Mouse (Mus musculus): ENCODE results near the gene Clic1.
A peak's percentile ranks its signal among the peaks of the same experiment; 100 is the strongest.
"Not testable (repeated sequence)": the region's sequence is repeated elsewhere in the genome, so short reads cannot be mapped to it uniquely, and the experiment has no call there.

Gene Clic1

DNA sequence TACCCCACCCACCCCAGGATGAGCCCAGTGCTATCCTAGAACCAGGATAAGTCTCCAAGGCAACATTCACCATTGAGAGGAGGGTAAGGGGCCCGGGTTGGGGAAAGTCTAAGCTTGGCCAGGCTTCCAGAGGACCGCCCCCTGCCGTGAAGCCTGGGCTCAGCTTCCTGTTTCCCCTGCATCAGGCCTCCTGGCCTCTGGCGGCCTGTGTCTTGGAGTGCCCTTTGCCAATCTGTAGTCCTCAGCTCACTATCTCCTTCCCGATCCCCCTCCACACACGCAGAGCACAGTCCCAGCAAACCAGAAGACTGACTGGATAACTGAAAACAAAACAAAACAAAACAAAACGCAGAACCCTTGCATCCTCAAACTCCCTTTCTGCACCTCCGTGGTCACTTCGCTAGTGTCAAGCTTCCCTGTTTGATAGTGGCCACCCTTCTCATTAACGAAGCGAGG is at the start of gene Clic1:
Gene Clic1 (plus strand): TSS at position 406 of the 456 bp plus-strand sequence.
- DNase-seq (ENCODE audit: low spot score): peak; percentile 70

DNA sequence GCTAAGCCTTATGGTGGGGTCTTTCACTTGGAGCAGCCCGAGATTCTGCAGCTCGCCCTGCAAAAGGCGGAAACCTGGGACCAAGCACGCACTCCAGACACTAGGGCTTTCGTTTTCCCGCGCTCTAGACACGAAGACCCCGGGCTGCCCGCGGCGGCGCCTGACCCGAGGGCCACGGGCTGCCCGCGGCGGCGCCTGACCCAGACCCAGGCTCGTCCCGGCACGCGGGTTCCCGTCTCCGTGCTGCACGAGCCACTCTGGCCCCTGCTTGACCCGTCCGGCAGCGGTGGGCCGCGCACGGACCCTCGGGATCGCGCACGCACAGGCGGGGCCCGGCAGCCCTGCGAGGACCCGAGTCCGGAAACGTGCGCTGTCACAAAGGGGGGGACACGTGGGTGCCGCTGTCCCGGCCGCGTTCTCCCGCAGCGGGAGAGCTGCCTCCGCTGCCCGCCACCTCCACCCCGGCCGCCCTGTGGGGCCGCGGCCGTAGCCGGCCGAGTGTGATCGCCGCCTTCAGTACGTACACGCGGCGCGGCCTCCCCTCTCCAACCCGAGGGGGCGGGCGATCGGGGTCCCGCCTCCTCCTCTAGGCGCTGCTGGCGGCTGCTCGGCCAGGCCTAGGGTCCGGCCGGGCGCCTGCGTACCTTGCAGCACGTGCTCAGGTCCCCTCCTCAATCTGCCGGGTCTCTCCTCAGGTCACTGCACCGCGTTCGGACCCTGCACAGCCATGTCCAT is 48.9 kb upstream of the Clic1 start, which contains the start of gene Vars:
Gene Vars (plus strand): TSS at position 271 of the 735 bp plus-strand sequence.
- DNase-seq (ENCODE audit: low spot score): peak; percentile 83

DNA sequence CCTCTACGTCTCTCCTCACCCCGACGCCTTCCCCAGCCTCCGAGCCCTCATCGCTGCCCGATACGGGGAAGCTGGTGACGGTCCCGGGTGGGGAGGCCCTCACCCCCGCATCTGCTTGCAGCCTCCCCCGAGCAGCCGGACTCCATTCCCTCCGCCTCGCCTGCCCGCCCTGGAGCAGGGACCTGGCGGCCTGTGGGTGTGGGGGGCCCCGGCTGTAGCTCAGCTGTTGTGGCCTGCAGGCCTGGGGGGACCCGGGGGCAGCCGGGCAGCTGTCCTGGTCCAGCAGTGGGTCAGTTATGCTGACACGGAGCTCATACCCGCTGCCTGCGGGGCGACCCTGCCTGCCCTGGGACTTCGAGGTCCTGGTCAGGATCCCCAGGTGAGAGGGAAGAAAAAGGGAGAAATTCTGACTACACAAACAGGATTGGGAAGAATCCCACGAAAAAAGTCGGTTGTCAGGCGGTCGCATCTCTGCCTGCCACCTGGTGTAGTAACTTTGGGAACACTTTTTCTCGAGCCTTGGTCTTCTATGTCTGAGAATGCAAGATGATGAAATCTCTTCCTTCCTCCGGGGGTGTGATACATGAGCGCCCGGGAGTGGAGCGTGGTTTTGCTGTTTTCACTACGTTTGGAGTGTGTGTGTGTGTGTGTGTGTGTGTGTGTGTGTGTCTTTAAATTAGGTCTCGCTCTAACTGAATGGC is 48.2 kb upstream of the Clic1 start:
- DNase-seq (ENCODE audit: low spot score): no peak

DNA sequence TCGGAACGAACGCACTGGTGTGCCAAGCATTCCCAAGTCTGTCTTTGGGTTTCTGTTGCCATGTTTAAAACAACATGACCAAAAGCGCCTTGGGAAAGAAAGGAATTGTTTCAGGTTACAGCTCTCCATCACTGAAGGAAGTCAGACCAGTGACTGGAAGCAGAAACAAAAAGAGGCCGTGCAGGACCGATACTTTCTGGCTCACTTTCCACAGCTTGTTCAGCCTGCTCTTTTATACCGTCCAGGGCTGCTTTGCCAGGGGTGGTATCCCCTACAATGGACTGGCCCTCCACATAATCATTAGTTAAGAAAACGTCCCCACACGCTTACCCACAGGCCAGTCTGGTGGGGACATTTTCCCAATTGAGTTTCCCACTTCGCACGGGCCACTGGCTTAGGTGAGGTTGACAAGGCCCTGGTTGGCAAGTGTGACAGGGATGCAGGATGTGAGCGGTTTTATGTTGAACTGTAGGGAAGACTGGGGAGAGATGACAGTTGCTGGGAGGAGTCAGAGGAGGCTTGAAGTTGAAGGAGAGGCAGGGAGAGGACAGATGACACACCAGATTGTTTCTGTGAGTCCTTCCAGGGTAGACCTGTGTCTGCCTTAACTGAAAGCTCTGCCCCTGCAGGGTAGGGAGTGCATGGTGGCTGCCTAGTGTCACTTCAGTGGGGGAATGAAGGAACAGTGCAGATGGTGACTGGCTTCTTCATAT is 47.5 kb upstream of the Clic1 start:
- DNase-seq (ENCODE audit: low spot score): no peak

DNA sequence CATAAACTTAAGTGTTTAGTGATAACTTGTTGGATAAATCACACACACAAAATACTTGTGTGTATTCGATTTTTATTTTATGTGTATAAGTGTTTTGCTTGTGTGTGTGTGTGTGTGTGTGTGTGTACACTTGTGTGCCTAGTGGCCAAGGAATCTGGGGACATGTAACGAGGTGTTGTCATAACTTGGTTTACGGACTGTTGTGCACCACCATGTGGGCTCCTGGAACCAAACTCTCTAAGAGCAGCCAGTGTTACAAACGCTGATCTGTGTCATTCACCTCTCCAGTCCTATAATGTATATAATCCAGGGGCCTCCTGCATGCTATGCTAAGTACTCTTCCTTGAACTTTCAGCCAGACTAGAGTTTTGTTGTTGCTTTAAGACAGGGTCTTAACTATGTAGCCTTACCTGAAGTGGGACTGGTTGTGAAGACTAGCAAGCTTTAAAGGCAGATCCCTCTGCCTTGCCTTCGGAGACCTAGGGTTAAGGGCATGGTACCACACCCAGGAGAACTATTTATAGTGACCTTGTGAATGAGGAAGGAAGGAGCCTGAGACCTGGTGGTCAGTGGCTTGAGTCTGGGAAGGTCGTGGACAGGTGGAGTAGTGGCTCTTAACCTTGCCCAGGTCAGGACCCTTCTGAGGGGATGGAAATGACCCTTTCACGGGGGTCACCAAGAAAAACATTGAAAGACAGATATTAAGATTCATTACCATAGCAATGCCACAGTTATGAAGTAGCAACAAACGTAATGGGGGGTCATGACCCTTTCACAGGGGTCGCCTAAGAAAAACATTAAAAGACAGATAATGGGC is 46.5 kb upstream of the Clic1 start:
- DNase-seq (ENCODE audit: low spot score): no peak

DNA sequence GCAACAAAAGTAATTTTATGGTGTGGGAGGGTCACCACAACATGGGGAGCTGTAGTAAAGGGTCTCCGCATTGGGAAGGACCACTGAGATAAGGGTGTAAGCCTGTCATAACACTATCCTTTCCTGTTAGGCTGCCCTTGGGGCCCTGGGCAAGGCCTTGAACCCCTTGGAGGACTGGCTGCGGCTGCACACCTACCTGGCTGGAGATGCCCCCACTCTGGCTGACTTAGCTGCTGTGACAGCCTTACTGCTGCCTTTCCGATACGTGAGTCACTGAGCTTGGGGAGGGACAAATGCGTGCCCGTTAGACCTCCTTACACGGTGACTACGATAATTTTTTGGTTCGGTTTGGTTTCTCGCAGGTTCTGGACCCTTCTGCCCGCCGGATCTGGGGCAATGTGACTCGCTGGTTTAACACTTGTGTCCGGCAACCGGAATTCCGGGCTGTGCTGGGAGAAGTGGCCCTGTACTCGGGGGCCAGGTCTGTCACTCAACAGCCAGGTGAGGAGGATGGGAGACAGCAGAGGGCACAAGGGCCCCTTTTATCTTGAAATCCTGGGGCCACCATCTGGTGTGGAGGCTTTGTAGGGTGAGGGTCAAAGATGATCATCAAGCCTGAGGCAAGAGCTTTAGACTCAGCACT is 45.6 kb upstream of the Clic1 start:
- DNase-seq (ENCODE audit: low spot score): no peak

DNA sequence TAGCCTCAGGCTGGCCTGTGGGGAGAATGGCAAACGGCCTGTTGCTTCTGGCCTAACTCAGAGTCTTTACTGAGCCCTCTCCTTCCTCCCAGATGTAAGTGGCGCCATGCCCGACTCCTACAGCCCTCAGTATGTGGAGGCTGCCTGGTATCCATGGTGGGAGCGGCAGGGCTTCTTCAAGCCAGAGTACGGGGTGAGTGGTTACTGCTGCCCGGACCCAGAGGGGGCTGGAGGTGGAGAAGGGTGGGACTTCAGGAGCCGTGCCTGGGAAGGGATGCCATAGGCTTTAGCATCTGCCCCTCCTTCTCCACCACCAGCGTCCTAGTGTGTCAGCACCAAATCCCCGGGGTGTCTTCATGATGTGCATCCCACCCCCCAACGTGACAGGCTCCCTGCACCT is 44.6 kb upstream of the Clic1 start:
- DNase-seq (ENCODE audit: low spot score): no peak

DNA sequence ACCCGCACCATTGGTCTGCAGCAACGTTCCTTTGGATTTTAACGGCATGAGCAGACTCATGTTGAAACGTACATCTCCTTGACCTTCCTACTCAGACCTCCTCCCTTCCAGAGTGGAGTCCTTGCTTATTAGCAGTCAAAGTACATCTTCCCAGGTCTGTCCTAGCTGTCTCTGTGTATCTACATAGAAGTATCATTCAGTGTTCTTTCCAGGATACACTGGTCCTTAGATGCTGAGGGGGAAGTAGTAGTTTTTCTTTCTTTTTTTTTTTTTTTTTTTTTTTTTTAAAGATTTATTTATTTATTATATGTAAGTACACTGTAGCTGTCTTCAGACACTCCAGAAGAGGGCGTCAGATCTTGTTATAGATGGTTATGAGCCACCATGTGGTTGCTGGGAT is 43.9 kb upstream of the Clic1 start:
- not testable (repeated sequence) for DNase-seq (ENCODE audit: low spot score)

DNA sequence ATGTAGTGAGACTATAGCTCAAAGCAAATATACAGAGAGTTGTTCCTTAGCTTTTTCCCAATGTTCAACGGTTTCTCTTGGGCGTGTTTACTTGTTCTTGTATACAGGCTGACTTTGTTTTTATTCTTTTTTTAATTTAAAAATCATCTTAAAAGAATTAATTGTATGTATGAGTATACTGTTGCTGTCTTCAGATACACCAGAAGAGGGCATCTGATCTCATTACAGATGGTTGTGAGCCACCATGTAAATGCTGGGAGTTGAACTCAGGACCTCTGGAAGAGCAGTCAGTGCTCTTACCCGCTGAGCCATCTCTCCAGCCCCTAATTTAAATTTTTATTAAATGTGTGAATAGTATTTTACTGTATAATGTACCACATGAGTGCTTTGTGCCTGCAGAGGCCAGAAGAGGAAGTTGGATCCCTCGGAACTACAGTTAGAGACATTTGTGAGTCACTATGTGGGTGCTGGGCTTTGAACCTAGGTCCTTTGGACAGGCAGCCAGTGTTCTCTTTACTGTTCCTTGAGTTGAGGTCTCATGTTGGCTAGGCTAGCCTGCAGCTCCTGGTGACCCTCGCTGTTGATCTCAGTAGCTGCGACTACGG is 42.3 kb upstream of the Clic1 start:
- DNase-seq (ENCODE audit: low spot score): no peak

DNA sequence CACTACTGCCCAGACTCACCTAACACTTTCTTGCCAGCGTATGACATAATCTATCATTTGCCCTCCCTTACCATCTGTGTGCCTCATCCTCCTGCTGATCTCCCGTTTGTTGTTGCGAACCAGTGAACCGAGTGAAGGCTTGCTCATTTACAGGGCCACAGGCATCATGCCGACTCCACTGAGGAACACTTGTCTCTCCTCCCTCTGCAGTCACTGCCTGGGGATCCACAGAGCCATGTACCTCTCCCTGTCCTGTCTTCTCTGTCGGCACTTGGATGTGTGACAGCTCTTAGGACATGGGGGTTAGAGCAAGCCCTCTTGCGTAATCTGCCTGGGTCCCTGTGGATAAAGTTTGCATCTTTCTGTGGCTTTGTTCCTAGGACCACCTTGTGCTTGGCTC is 40.2 kb upstream of the Clic1 start:
- DNase-seq (ENCODE audit: low spot score): no peak

DNA sequence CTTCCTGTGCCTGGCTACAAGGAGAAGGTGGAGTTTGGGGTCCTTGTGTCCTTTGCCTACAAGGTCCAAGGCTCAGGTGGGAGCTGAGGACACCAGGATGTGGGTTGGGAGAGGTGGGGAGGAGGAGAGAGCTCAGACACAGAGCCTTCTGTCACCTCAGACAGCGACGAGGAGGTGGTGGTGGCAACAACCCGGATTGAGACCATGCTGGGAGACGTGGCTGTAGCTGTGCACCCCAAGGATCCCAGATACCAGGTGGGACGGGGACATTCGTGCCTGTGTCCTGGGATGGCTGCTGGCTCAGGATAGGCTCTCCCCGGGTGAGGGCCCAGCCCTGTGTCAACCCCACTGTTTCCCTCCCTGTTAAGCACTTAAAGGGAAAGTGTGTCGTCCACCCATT is 38.3 kb upstream of the Clic1 start:
- no peak for DNase-seq (ENCODE audit: low spot score)

DNA sequence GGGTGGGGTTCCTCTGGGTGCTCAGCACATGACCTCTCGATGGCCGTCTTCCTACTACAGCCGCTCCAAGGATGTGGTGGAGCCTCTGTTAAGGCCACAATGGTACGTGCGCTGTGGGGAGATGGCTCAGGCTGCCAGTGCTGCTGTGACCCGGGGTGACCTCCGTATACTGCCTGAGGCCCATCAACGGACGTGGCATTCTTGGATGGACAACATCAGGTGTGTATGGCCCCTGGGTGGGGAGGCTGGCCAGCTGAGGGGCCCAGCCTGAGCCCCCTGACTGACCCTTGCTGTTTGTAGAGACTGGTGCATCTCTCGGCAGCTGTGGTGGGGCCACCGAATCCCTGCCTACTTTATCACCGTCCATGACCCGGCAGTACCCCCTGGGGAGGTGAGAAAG is 37.3 kb upstream of the Clic1 start:
- DNase-seq (ENCODE audit: low spot score): no peak

DNA sequence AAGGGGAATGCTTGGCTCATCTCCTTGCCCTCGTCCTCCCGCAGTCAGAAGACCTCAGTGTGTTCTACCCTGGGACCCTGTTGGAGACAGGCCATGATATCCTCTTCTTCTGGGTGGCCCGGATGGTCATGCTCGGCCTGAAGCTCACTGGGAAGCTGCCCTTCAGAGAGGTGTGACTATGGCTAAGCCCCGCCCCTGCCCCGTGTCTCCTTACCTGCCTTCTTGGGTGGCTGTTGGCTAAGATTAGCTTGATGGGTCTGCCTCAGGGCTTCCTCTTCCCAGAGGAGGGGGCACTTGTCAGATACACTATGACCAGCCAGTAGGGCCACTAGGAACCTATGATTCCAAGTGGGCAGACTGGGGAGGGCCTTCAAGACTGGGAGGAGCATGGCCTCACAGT is 36.5 kb upstream of the Clic1 start:
- DNase-seq (ENCODE audit: low spot score): no peak

DNA sequence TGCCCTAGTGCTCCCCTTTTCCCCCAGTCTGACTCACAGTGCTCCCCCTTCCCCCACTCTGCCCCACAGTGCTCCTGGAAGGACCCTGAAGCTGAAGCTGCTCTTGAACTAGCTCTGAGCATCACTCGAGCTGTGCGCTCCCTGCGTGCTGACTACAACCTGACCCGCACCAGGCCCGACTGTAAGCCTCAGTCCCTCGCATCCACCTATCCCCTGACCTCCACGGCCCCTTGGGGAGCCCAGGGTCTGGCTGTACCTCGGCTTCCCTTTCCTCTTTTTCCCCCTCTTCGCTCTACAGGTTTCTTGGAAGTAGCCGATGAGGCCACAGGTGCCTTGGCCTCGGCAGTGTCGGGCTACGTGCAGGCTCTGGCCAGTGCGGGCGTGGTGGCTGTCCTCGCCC is 34.5 kb upstream of the Clic1 start:
- no peak for DNase-seq (ENCODE audit: low spot score)

DNA sequence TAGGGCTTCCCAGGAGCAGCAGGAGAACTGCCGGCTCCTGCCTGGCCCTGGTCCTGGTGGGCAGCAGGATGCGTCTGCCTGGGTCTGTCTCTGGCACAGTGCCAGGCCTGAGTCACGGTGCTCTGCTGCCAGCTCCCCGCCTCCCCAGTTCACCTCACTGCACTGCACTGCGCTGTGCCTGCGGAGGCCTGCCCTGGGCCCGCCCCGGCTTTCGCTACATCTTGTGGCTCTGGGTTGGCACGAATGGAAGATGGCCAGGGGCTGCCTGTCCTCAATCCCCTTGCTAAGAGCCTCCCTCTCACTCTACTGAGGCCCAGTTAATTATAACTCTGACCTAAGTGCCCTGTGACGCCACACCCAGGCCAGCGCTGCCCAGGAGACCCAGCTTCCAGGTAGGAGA is 33.4 kb upstream of the Clic1 start, which contains the start of gene Vwa7:
Gene Vwa7 (plus strand): TSS at position 204 of the 400 bp plus-strand sequence.
- no peak for DNase-seq (ENCODE audit: low spot score)

DNA sequence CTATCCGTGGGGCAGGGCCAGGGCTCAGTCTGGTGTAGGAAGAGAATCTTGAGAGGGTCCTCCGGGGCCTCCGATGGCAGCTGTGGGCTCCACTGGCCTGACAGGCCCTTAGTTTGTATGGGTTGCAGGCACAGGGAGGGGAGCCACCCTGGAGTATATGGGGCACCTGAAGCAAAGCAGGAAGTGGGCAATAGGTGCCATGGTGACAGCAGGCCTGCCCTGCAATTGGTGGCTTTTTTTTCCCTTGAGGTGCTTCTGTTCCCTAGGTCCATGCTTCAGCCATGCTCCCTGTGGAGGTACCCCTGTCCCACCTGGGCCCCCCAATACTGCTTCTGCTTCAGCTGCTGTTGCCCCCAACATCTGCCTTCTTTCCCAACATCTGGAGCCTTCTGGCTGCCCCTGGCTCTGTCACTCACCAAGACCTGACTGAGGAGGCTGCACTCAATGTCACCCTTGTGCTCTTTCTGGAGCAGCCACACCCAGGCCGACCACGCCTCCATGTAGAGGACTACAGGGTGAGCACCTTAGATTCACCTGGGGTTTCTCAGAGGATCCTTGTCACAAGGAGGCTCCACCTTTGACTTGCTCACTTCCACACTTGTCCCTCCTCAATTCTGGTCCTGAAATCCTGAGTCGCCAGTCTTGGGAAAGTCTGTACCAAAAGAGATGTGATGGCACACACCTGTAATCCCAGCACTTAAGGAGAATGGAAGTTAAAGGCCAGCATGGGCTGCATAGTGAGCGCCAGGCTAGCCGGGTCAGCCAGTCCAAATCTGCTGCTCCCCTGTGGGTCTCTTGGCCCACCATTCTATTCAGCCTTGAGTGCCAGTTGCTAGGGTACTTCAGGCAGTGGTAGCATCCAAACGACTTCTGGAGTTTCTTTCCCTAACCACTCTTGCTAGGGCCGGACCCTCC is 32.7 kb upstream of the Clic1 start:
- no peak for DNase-seq (ENCODE audit: low spot score)

DNA sequence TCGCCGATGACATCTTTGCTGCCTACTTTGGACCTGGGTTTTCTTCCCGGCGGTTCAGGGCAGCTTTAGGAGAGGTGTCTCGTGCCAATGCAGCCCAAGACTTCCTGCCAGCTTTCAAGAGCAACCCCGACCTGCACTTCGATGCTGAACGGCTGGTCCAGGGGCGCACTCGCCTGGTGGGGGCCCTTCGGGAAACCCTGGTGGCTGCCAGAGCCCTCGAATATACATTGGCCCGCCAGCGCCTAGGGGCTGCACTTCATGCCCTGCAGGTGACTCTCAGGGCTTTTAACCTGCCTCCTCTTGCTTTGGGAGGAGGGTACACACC is 32.1 kb upstream of the Clic1 start:
- DNase-seq (ENCODE audit: low spot score): no peak

DNA sequence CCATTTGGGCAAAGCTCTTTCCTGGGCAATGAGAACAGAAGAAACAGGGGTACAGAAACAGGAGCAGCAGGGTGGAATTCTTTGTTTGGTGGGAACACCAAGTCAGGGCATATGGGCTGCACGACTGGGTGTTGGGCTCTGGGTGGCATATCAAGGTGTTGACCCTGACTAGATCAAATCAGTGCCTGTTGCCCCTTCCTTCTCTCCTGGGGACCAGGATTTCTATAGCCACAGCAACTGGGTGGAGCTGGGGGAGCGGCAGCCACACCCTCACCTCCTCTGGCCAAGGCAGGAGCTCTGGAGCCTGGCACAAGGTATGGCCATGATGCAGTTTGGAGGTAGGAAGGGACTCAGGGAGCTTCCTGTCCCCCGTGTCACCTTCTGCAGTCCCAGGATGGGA is 31.6 kb upstream of the Clic1 start:
- DNase-seq (ENCODE audit: low spot score): no peak

DNA sequence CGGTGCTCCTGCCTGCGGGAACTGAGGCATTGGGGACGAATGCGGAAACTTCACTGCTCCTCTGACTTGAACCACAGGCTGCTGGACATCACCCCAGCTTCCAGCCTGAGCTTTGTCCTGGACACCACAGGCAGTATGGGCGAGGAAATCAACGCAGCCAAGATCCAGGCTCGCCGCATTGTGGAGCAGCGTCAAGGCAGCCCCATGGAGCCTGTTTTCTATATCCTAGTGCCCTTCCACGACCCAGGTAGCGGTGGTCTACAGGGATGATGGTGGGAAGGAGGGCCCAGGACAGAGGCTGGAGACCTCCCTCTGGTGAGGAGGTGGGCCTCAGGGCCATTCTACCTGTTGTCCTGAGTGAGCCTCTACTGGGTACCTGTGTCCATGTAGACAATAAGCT is 29.9 kb upstream of the Clic1 start:
- no peak for DNase-seq (ENCODE audit: low spot score)

DNA sequence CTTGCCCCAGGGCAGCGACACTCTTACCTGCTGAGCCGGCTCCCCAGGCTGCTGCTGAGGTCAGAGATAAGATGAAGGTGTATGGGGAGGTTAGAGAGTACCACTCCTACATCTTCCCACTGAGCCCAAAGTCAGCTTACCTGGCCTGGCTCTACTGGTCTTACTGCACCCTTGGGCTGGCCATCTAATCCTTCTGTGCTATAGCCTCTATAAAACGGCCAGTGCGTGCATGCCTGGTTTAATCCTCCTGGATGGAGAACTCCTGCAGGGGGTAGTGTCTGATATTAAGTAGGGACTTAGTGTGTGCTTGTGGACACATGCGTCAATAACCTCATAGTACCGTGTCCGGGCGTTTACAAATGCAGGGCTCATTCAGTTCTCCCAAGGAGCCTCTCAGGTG is 29.2 kb upstream of the Clic1 start:
- no peak for DNase-seq (ENCODE audit: low spot score)

All from lung, postnatal 25 days (tissue).